In genomic region chr13:57945197-57945596, GRCm38 (mm10) we compare ENCODE assay signal across 11 mouse cellular contexts. TPM values are rescaled to one million over a fixed set of nuclear protein-coding genes. Genes with fewer than 3 reads are reported as not detected.
DNase-seq lines count a peak whose midpoint lies in the region; ATAC-seq and TF ChIP-seq lines count a peak whose summit lies in the region.
"Had no signal": no experiment of that assay in that cellular context is flagged by ENCODE, and none has a peak within 500 bp of the region (broad histone marks: within the 10 kb centered on the region; RNA-seq: fewer than 3 reads in every experiment).

No protein-coding gene starts in this region.

- WGBS in lung, postnatal 0 days = 53% methylated on average over 11 of the region's 11 CpGs
- WGBS in limb, embryonic 12.5 days = 24% methylated on average over 11 of the region's 11 CpGs

- no peaks in the 10 kb centered on the region for H3K36me3 ChIP-seq in lung, postnatal 0 days (ENCODE audit: insufficient read depth, low read length)
- H3K36me3 ChIP-seq in limb, embryonic 12.5 days = no peaks in the 10 kb centered on the region
- H3K36me3 ChIP-seq: stomach, embryonic 15.5 days had no signal

- no peak for TF ChIP-seq CTCF in lung, postnatal 0 days (IDR thresholded peaks at IDR 0.05)

- no peak for TF ChIP-seq EP300 in lung, postnatal 0 days (IDR thresholded peaks at IDR 0.05)

- H3K9ac ChIP-seq in lung, postnatal 0 days (replicated peaks; ENCODE audit: low read depth) = no peak overlapping the region
- H3K9ac ChIP-seq in limb, embryonic 12.5 days (replicated peaks) = no peak overlapping the region
- H3K9ac ChIP-seq: liver, embryonic 14.5 days; stomach, embryonic 15.5 days had no signal

- peak; percentile 12 for DNase-seq in adrenal gland, postnatal 10 days
- DNase-seq in adrenal gland, adult 8-10 months = no peak
- peak; percentile 5 for DNase-seq in lung, postnatal 10 days
- no peak for DNase-seq in lung, postnatal 0 days (ENCODE audit: low spot score)
- peak; percentile 75 to 78 for DNase-seq in cerebellum, postnatal 14 days
- no peak for DNase-seq in urinary bladder, postnatal 4 days (ENCODE audit: low spot score in 2 of 2)
- DNase-seq: heart, postnatal 14 days had no signal

- no peaks in the 10 kb centered on the region for H3K4me1 ChIP-seq in lung, postnatal 0 days (ENCODE audit: insufficient read depth, low read depth, low read length)
- peaks cover 21% of the 10 kb centered on the region for H3K4me1 ChIP-seq in limb, embryonic 12.5 days (replicated peaks)
- H3K4me1 ChIP-seq: stomach, embryonic 15.5 days had no signal

- no peak overlapping the region for H3K27ac ChIP-seq in lung, postnatal 0 days (ENCODE audit: low read length)
- no peak overlapping the region for H3K27ac ChIP-seq in limb, embryonic 12.5 days
- H3K27ac ChIP-seq: liver, embryonic 14.5 days; stomach, embryonic 15.5 days had no signal

- no peaks in the 10 kb centered on the region for H3K27me3 ChIP-seq in lung, postnatal 0 days (replicated peaks; ENCODE audit: insufficient read depth, low read length)
- H3K27me3 ChIP-seq in limb, embryonic 12.5 days = peaks cover 9% of the 10 kb centered on the region; the same call in 1 of the 2 replicates
- H3K27me3 ChIP-seq: stomach, embryonic 15.5 days had no signal

- no peak overlapping the region for H3K4me3 ChIP-seq in lung, postnatal 0 days (ENCODE audit: low read depth, low read length)
- H3K4me3 ChIP-seq in limb, embryonic 12.5 days (replicated peaks) = no peak overlapping the region
- H3K4me3 ChIP-seq: stomach, embryonic 15.5 days had no signal

- H3K9me3 ChIP-seq in lung, postnatal 0 days (ENCODE audit: low read length) = no peaks in the 10 kb centered on the region
- H3K9me3 ChIP-seq in limb, embryonic 12.5 days = no peaks in the 10 kb centered on the region
- H3K9me3 ChIP-seq: stomach, embryonic 15.5 days had no signal

- ATAC-seq in lung, postnatal 0 days = no peak
- ATAC-seq in limb, embryonic 12.5 days (ENCODE audit: insufficient number of reproducible peaks, insufficient read depth, low FRiP score, low TSS enrichment, low read depth) = no peak
- ATAC-seq in CD4-positive, CD25-positive, alpha-beta regulatory T cell, adult 4 months = no peak

- no peak overlapping the region for H3K4me2 ChIP-seq in lung, postnatal 0 days (replicated peaks; ENCODE audit: low read depth, low read length)
- H3K4me2 ChIP-seq in limb, embryonic 12.5 days = peak overlapping the region; percentile 39
- H3K4me2 ChIP-seq: stomach, embryonic 15.5 days had no signal

RNA-seq across cellular contexts. Expression of gene Spock1, which starts 37.1 kb away (rescaled TPM):
- total RNA-seq in adrenal gland, postnatal 10 days (2021) = 10 to 100 TPM; 13.2 to 14.7 TPM
- total RNA-seq in adrenal gland, adult 8-10 months (2022) = 10 to 100 TPM; 11.1 to 19.0 (median 13.4) TPM
- 0.31 and 0.45 TPM in 2 replicates for polyA plus RNA-seq in lung, postnatal 0 days (2015; fragmentation: Nextera tagmentation; extraction: Ambion mirVana)
- 1.5 and 2.2 TPM in 2 replicates for polyA plus RNA-seq in limb, embryonic 12.5 days (2016; fragmentation: Nextera tagmentation; extraction: Ambion mirVana)
- polyA plus RNA-seq in CD4-positive, CD25-positive, alpha-beta regulatory T cell, adult 4 months (2017; shearing (Covaris generic)) = not detected

Comparison
In these comparisons a context has a peak if more than half of its experiments do, and no peak if none do; other contexts are left out.
1. DNase-seq: peak in adrenal gland, postnatal 10 days (single experiment), lung, postnatal 10 days (single experiment) and cerebellum, postnatal 14 days (2 of 2); none in adrenal gland, adult 8-10 months (single experiment), lung, postnatal 0 days (single experiment) and urinary bladder, postnatal 4 days (0 of 2).